Mouse (Mus musculus): ENCODE measurements at regions not wholly inside any gene's neighbourhood (a gene's known extent, or its start where the extent isn't known, plus 50 kb on each side); places are given as distances from the start of the nearest gene placed in this dataset.

DNA sequence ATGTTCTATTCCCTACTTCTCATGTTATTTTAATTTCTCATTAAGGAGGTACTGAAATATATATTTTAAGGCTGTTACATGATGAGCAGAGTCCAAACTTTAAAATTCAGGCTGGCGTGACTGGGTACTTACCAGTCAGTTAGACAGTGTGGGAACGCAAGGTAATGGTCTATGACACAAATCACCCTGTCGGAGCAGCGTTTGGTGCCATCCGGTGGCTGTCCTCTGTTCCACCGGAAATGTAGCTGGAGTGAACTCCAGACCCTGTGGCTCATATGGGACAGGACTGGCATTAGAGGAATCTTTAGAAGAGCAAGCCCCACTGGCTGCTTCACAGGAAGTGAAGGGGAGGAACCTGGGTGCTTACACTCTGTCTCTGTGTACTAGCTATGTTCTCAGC is 388.0 kb downstream of the Adam3 start:
- TF ChIP-seq CTCF (IDR thresholded peaks at IDR 0.05; ENCODE audit: low read depth, low read length) (peak; percentile 31; the same call in 1 of the 2 replicates), POLR2A (IDR thresholded peaks at IDR 0.05; ENCODE audit: extremely low read depth, insufficient read depth, low read length) (no peak)

Data from liver, adult 2 months (tissue).